Mouse (Mus musculus) olfactory bulb, adult 2 months (tissue): ENCODE results near the gene Havcr2. TPM values are rescaled to one million over a fixed set of nuclear protein-coding genes. Genes with fewer than 3 reads are reported as not detected.
A peak's percentile ranks its signal among the peaks of the same experiment; 100 is the strongest.

Source experiments
- H3K27ac ChIP-seq: fragments of 200-500 bp; 2 replicates; pipeline ENCODE4 v1.5.1; 2012; ENCODE audit warnings: low read depth, low read length; ENCODE audit not compliant: insufficient read depth
- H3K4me1 ChIP-seq: fragments of 200-500 bp; 2 replicates; pipeline ENCODE4 v1.6.1; 2012; ENCODE audit warnings: low read length; ENCODE audit not compliant: control insufficient read depth, insufficient read depth
- H3K4me3 ChIP-seq: fragments of 200-500 bp; 2 replicates; pipeline ENCODE4 v1.5.1; 2012; ENCODE audit warnings: mild to moderate bottlenecking, low read depth, low read length, moderate library complexity; ENCODE audit not compliant: insufficient read depth
- CTCF ChIP-seq: fragments of 200-500 bp; IDR thresholded peaks from 2 replicates; pipeline ENCODE4 v1.5.1; 2012; ENCODE audit warnings: low read depth, mild to moderate bottlenecking, low read length, moderate library complexity; ENCODE audit not compliant: insufficient read depth
- POLR2A ChIP-seq: fragments of 200-500 bp; IDR thresholded peaks from 2 replicates; pipeline ENCODE4 v1.6.1; 2012; ENCODE audit warnings: mild to moderate bottlenecking, low read depth, low read length, moderate library complexity; ENCODE audit not compliant: insufficient read depth
- WGBS: fragments of 180-500 bp; shearing (Covaris S2); methylation state at CpG from one replicate; pipeline ENCODE4 v1.1.7; 2018; 5-methylcytosine and 5-hydroxymethylcytosine counted together
- polyA plus RNA-seq: library from polyadenylated mRNA; stranded (reverse); fragments of >200 nt; gene quantifications from 2 replicates; pipeline ENCODE4 v1.2.4, GENCODE M21; 2012; ENCODE audit warnings: low replicate concordance; ENCODE audit not compliant: missing spikeins, insufficient read depth, insufficient read length

Havcr2 gene
- polyA plus RNA-seq, 1 experiment: not detected

GRCm38 (mm10) chr11:46431129-46431528 lies 23.6 kb upstream of the Havcr2 start:
- WGBS: 22% methylated on average over 3 of the region's 3 CpGs
- Histone ChIP-seq H3K4me3 (no peak overlapping the region), H3K27ac (no peak overlapping the region), H3K4me1 (no peaks in the 10 kb centered on the region)
- no peak for TF ChIP-seq POLR2A
- no peak for TF ChIP-seq CTCF

- Histone ChIP-seq H3K4me1 (peaks cover 4% of the 10 kb centered on the region; the same call in 1 of the 2 replicates), H3K4me3 (no peak overlapping the region), H3K27ac (no peak overlapping the region)
- TF ChIP-seq CTCF (no peak), POLR2A (no peak)
Observed at GRCm38 (mm10) chr11:46435363-46435762, 19.4 kb upstream of the Havcr2 start.

- H3K4me3 ChIP-seq: peak within 1 kb of the TSS; percentile 99
- TF ChIP-seq POLR2A (peak; percentile 46; the same call in 1 of the 2 replicates), CTCF (no peak)
- peaks cover 4% of the 10 kb centered on the region; the same call in 1 of the 2 replicates for H3K4me1 ChIP-seq
- WGBS: under 1% methylated on average over 59 of the region's 59 CpGs
- H3K27ac ChIP-seq: peak within 1 kb of the TSS; percentile 46; the same call in 1 of the 2 replicates
Observed at GRCm38 (mm10) chr11:46436760-46437458, 17.8 kb upstream of the Havcr2 start, which contains the start of gene Med7. TSS of gene Med7 (plus strand) at chr11:46436925.

GRCm38 (mm10) chr11:46437459-46438000 lies 17.2 kb upstream of the Havcr2 start:
- TF ChIP-seq CTCF (no peak), POLR2A (no peak)
- peak overlapping the region; percentile 99 for H3K4me3 ChIP-seq
- H3K4me1 ChIP-seq: peaks cover 4% of the 10 kb centered on the region; the same call in 1 of the 2 replicates
- no peak overlapping the region for H3K27ac ChIP-seq
- WGBS: under 1% methylated on average over 23 of the region's 23 CpGs

GRCm38 (mm10) chr11:46439005-46439543 lies 15.7 kb upstream of the Havcr2 start:
- TF ChIP-seq POLR2A: no peak
- TF ChIP-seq CTCF: no peak
- WGBS: 88% methylated on average over 5 of the region's 5 CpGs
- no peak overlapping the region for H3K27ac ChIP-seq
- H3K4me1 ChIP-seq: peaks cover 4% of the 10 kb centered on the region; the same call in 1 of the 2 replicates
- no peak overlapping the region for H3K4me3 ChIP-seq

- Histone ChIP-seq H3K4me3 (no peak overlapping the region), H3K27ac (no peak overlapping the region), H3K4me1 (peaks cover 4% of the 10 kb centered on the region; the same call in 1 of the 2 replicates)
- 93% methylated on average over 1 of the region's 1 CpGs for WGBS
- TF ChIP-seq POLR2A (no peak), CTCF (no peak)
Observed at GRCm38 (mm10) chr11:46441774-46442173, 13.0 kb upstream of the Havcr2 start.

- Histone ChIP-seq H3K4me1 (peaks cover 1% of the 10 kb centered on the region; the same call in 1 of the 2 replicates), H3K27ac (no peak overlapping the region), H3K4me3 (no peak overlapping the region)
- no peak for TF ChIP-seq CTCF
- WGBS: 83% methylated on average over 1 of the region's 1 CpGs
Observed at GRCm38 (mm10) chr11:46443152-46443551, 11.6 kb upstream of the Havcr2 start.

GRCm38 (mm10) chr11:46443979-46444378 lies 10.8 kb upstream of the Havcr2 start:
- TF ChIP-seq POLR2A (no peak), CTCF (no peak)
- Histone ChIP-seq H3K4me3 (no peak overlapping the region), H3K4me1 (no peaks in the 10 kb centered on the region), H3K27ac (no peak overlapping the region)
- WGBS: 87% methylated on average over 5 of the region's 5 CpGs

- WGBS: 92% methylated on average over 6 of the region's 6 CpGs
- TF ChIP-seq CTCF (no peak), POLR2A (no peak)
- no peaks in the 10 kb centered on the region for H3K4me1 ChIP-seq
- H3K27ac ChIP-seq: no peak overlapping the region
- H3K4me3 ChIP-seq: no peak overlapping the region
Observed at GRCm38 (mm10) chr11:46446150-46446549, 8.6 kb upstream of the Havcr2 start.
